Mouse (Mus musculus) splenic B cell, adult 2 months (primary cell): ENCODE data around the gene Arap1.

Source experiments
- DNase-seq: peaks from one replicate; pipeline ENCODE4 v3.0.0-alpha.2; 2011; ENCODE audit warnings: low read depth, low spot score
- H3K27me3 ChIP-seq: 2 replicates; pipeline ENCODE4 v1.6.1; 2012; ENCODE audit warnings: mild to moderate bottlenecking, low read length, moderate library complexity, mixed read lengths; ENCODE audit not compliant: control insufficient read depth, poor library complexity, insufficient read depth, severe bottlenecking
- H3K36me3 ChIP-seq: 2 replicates; pipeline ENCODE4 v1.6.1; 2012; ENCODE audit warnings: mild to moderate bottlenecking, low read length, moderate library complexity, mixed read lengths; ENCODE audit not compliant: control insufficient read depth, poor library complexity, insufficient read depth, severe bottlenecking

The Arap1 gene

DNA sequence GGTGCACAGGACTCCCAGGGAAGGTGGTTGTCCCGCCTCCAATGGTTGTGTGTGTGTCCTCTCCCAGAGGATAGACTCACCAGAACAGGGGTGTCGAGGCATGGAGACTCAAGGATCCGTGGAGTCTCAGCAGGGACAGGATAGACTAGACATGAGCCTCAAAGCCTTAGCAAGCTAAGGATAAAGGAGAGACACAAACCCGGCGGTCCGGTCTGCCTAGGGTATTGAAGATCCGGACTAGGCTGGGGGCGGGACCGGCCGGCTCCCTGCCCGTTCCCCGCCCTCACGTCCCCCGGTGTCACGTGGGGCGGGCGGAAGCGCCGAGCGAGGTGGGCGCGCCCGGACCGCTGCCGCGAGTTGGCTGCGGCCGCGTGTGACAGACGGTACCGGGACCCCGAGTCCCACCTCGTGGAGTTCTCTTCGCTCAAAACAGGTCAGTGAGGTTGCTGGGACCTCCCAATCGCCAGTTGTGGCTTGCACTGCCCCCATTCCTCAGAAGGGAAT lies at the start of gene Arap1:
TSS of gene Arap1 (plus strand) at position 301 of the 504 bp plus-strand sequence.
- Histone ChIP-seq H3K27me3 (no peaks in the 10 kb centered on the region), H3K36me3 (peaks cover 6% of the 10 kb centered on the region)
- peak; percentile 81 for DNase-seq

DNA sequence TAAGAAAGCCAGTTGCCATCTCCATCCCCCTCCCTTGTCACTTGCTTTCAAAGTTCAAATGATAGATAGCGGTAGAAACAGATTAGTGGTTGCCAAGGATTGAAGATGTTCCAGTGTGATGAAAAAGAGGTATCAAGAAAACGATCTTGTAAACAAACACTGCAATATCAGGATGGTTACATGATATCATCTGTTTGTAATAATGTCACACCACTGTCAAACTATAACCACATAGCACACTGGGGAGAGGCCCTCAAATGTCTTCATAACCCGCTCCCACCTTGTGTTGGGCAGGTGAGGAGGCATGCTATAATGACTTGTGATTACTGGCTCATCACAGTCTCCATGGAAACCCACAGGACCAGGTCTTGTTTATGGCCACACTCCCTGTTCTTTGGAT lies 49.5 kb upstream of the Arap1 start:
- no peak for DNase-seq
- H3K36me3 ChIP-seq: peaks cover 10% of the 10 kb centered on the region
- no peaks in the 10 kb centered on the region for H3K27me3 ChIP-seq

DNA sequence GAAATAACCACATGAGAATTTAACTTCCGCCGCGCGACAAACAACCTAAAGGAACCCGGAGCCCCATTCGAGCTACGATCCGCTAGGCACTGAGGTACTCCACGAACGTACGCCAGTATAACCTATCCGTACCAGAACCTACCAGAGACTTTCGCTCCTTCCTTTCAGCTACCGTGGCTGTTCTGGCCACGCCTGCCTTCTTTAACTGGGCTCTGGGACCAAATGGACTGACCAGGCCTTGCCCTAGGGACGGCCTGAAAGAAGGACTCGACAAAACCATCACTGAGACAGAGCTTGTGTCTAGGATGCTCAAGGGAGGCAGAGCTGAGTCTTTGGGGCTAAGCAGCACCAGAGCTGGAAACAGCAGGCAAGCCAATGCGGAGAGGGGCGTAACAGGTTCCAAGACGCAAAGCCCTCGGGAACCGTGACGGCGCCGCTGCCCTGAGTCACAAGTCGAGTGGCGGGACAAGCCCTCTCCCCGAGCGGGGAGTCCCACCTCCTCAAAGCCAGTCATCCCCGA lies 46.4 kb upstream of the Arap1 start:
- Histone ChIP-seq H3K36me3 (peaks cover 7% of the 10 kb centered on the region), H3K27me3 (no peaks in the 10 kb centered on the region)
- peak; percentile 62 for DNase-seq

DNA sequence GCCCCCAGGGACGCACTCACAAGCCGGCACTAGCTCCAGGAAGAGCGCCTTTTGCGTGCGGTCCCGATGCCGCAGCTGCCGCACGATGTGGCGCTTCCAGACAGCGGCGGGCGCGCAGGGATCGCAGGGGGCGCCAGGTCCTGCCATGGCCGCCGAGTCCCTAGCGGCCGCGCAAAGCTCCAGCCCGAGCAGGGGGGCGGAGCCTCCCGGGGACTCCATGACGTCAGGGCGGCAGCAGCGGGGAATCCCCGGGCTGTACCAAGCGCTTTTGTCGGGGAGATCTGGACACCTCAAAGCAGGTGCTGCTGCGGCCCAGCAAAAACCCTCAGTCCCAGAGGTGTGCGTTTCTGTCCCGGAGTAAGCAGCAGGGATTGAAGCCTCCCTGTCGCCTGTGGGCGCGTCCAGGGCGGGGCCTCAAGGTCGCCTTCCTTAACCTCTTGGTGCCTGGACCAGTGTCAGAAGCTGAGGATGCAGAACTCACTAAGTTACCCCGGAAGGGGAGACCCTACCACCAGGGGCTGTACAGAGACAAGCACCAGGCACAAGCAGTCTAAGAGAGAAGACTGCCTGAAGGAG lies 45.9 kb upstream of the Arap1 start, which contains the start of gene Atg16l2:
TSS of gene Atg16l2 (minus strand) at position 371 of the 576 bp plus-strand sequence.
- H3K27me3 ChIP-seq: no peaks in the 10 kb centered on the region
- peak; percentile 98 for DNase-seq
- peaks cover 3% of the 10 kb centered on the region; the same call in 1 of the 2 replicates for H3K36me3 ChIP-seq

DNA sequence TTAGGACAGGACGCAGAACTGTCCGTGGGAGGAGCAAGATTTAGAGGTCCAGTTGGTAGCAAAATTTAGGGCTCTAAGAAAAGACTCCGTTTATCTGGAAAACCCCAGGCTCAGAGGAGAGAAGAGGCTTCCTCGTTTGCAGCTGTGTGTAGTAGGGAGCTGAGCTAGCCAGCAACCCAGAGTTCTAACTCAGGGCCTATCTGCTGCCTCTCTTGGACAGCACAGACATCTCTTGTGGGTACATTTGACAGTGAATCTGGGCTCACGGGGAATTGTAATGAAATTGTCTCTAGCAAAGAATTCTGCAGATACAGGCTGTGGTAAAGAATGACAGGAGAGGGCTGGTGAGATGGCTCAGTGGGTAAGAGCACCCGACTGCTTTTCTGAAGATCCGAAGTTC lies 45.2 kb upstream of the Arap1 start:
- DNase-seq: no peak
- no peaks in the 10 kb centered on the region for H3K27me3 ChIP-seq
- H3K36me3 ChIP-seq: peaks cover 3% of the 10 kb centered on the region; the same call in 1 of the 2 replicates

DNA sequence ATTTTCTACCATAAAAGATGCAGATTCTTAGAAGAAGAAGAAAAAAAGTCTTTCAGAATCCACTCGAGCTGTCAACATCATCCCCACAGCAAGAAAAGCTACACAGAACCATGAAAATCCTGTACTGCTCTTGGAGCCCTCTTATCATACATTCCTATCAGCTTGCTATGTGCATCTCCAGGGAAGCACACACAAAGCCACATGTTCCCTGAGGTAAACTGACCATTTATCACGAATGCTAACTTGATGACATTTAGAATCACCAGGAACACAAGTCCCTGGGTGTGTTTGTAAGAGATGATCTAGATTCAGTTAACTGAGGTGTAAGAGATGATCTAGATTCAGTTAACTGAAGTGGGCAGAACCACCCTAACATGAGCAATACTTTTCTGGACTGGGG lies 41.0 kb upstream of the Arap1 start:
- no peaks in the 10 kb centered on the region for H3K27me3 ChIP-seq
- DNase-seq: no peak
- no peaks in the 10 kb centered on the region for H3K36me3 ChIP-seq

DNA sequence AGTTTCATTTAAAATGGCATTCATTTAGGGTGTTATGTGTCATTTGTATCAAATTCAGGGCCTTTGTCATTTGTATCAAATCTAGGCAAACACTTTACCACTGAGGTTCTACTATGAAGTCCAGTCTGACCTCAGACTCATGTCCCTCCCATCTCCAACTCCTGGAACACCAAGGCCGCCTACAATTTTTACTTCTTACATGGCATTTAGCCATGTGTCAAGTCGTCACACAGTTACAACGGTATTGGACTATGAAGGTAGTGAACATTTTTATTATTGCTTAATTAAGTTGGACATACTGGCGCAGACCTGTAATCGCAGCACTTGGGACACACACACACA lies 37.9 kb upstream of the Arap1 start:
- H3K27me3 ChIP-seq: no peaks in the 10 kb centered on the region
- no peak for DNase-seq
- H3K36me3 ChIP-seq: no peaks in the 10 kb centered on the region

DNA sequence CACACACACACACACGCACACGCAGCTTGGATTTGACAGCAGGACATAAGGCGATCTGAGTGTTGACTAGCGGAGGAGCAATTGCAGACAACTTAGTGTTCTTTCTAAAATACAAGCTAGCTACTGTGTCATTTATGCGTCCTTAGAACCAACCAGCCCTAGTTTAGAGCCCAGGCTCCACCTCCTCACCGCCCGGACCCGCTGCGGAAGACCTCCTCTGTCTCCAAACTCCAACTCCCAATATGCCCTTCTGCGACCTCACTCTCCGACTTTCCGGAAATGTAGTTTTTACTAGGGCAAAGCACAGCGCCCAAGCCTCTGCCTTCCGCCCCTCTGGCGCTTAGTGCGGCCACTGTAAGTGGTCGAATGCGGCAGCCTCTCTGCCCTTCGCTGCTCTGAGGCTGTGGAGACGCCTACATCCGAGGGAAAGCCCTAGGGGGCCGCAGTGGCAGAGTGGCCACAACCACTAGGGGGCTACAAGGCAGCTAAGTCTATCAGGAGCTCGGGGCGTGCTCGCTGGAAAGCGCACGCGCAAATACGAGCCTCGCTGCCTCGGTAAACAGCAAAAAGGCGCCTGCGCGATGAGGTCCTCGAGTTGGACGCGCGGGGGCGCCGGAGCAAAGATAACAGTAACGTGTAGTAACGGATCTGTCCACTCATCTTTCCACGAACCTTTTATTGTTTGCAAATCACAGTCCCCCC lies 37.4 kb upstream of the Arap1 start:
- Histone ChIP-seq H3K36me3 (no peaks in the 10 kb centered on the region), H3K27me3 (no peaks in the 10 kb centered on the region)
- peak; percentile 99 for DNase-seq

DNA sequence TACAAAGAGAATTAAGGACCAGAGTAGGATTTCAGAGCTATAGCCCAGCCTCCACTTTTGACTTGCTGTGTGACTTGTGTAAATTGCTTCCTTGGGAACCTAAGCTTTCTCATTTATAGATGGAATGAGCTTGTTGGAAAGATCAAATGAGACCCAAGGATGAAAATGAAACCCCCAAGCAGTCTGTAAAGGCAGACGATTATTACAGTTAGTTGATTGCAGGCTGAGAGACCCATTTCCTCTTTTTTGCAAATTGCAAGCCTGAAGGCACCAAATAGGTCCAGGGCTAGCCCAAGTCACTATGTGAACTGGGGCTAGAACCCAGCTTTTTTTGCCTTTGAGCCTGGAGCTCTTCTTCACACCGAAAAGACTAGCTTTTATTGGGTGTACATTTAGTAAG lies 36.8 kb upstream of the Arap1 start:
- Histone ChIP-seq H3K36me3 (no peaks in the 10 kb centered on the region), H3K27me3 (no peaks in the 10 kb centered on the region)
- peak; percentile 66 for DNase-seq

DNA sequence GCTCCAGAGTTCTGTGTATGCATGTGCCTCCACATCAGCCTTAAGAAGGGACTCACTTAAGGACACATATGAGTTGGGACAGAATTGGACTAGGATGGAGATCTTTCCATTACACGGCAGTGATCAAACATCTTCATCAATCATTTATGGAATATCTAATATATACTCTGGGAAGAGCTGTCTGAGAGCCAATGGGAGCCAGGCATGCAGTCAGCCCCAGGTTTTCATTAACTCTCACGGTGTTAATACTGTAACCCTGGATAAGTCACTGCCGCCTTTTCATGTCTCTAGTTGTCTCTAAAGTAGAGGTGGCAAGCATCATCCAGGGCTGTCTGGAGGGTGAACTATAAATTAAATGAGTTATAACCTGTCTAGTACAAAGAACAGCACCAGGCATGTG lies 34.8 kb upstream of the Arap1 start:
- Histone ChIP-seq H3K36me3 (no peaks in the 10 kb centered on the region), H3K27me3 (no peaks in the 10 kb centered on the region)
- DNase-seq: no peak

DNA sequence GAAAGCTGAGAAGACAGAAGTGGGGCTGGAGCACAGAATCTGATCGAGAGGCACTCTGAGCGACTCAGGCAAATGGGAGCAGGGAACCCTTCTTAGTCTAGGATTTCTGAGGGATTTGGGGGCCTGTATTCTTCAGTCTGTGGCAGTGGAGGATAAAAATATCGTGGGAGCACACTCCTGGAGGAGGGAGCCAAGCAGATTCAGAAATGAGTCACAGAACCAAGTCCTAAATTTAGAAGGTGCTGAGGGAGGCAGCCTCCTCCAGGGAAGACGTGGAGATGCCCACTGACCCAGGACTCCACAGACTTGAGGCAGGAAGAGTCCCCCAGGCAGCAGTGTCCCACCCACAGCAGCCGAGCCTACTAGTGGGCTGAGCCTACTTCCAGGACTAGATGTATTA lies 33.5 kb upstream of the Arap1 start:
- DNase-seq: no peak
- Histone ChIP-seq H3K36me3 (no peaks in the 10 kb centered on the region), H3K27me3 (no peaks in the 10 kb centered on the region)

DNA sequence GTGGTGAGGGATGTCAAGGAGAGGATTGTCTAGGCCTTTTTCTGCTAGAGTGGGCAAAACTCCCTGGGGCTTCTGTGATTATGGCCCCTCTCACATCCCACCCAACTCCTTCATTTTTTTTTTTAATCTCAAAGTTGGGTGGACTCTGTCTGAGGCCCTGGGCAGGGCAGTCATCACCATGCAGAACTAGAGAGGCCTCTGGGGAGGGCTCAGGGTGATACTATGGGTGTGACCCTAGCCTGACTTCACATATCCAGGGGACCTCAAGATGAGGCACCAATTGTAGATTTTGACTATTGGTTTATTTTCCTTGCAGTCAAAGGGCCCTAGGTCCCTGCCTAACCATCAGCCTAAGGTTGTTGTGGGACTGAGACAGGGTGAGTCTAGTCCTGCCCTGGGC lies 32.2 kb upstream of the Arap1 start:
- DNase-seq: no peak
- no peaks in the 10 kb centered on the region for H3K27me3 ChIP-seq
- H3K36me3 ChIP-seq: no peaks in the 10 kb centered on the region

DNA sequence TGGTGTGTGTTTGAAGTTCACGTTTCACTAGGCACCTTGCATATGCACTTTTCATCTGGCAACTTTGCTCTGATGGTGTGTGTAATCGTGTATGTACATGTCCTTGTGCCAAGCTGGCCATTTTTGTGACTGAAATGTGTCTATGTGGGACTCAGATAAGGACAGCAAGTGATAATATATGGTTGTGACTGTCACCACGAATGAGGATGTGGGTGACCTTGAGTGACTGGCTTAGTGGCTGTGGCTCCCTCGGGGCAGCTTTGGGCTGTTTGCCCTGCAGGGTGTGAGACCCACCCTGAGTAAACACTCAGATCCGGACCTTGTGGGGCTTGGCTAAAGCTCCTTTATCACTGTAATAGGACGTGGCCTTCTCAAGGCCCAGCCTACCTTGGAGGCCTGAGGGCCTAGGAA lies 31.3 kb upstream of the Arap1 start:
- Histone ChIP-seq H3K27me3 (no peaks in the 10 kb centered on the region), H3K36me3 (no peaks in the 10 kb centered on the region)
- DNase-seq: peak; percentile 55

DNA sequence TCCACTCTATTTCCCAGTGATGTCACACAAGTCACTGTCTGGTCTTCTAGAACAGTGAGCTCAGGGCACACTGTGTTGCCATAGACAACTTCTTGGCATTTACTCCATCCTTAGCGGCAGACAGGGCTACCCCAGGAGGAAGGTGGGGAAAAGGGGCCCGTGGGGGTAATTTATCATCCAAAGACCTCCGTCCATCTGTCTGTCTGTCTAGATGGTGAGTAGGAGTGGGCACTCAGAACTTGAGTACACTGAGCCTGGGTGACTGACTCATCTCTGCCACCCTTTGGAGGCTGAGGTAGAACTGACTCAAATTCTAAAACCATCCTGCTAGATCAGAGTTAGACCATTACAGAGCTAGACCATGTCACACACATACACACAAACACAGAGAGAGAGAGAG lies 30.9 kb upstream of the Arap1 start, which contains the start of gene Stard10:
TSS of gene Stard10 (plus strand) at position 73 of the 400 bp plus-strand sequence.
- no peaks in the 10 kb centered on the region for H3K36me3 ChIP-seq
- DNase-seq: no peak
- H3K27me3 ChIP-seq: no peaks in the 10 kb centered on the region

DNA sequence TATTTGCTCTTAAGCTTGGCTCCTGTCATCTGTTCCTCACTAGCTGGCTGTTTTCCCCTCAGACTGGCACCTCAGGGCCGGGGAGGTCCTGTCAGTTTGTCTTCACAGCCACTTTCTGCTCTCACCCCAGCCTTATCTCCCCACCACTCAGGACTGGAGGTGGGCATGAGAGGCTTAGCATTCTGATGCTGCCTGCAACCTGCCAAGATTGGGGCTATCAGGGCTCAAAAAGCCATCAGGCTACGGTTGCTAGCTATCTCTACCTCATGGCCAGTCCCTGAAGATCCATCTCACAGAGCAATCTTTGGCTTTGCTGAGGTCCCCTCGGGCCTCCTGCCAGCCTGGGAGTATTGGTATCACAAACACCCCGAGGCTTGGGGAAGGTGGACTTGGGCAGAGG lies 29.0 kb upstream of the Arap1 start:
- DNase-seq: no peak
- Histone ChIP-seq H3K36me3 (no peaks in the 10 kb centered on the region), H3K27me3 (no peaks in the 10 kb centered on the region)
